In the genomic region with DNA sequence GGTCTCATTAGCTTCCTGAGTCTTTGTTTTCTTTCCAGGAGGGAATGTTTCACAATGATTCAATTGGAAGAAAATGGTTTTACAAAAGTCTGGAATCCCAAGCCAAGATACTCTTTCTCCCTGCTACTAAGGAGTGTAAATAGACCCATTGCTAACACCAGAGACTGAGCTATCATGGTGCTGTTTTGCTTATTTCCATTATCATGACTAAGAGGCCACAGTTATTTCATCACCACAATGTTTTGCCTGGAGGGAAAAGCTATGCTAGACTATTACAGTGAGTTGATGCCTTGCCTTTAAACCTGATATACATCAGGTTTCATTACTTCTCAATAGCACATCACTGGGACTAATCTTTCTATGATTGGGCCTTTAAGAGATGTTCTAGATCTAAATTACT, we compare ENCODE assay signal across 23 mouse cellular contexts.
"Had no signal": no experiment of that assay in that cellular context is flagged by ENCODE, and none has a peak within 500 bp of the region (broad histone marks: within the 10 kb centered on the region; RNA-seq: fewer than 3 reads in every experiment).

No protein-coding gene starts in this region.

- H3K4me3 ChIP-seq: heart, adult 2 months; heart, embryonic 13.5 days; heart, embryonic 15.5 days; hindbrain, embryonic 10.5 days; hindbrain, embryonic 12.5 days; intestine, embryonic 15.5 days; limb, embryonic 13.5 days; limb, embryonic 15.5 days; liver, embryonic 12.5 days had no signal

- H3K9me3 ChIP-seq: heart, embryonic 13.5 days; heart, embryonic 15.5 days; hindbrain, embryonic 10.5 days; hindbrain, embryonic 12.5 days; intestine, embryonic 15.5 days; limb, embryonic 13.5 days; limb, embryonic 15.5 days; liver, embryonic 12.5 days had no signal

- DNase-seq: gastrocnemius, postnatal 14 days; gastrocnemius, postnatal 36 days; heart, adult 11 months; heart, adult 2 months; heart, postnatal 14 days; heart, postnatal 4 days; kidney, adult 18-20 months; kidney, adult 8-10 months; kidney, postnatal 14 days; kidney, postnatal 36 days; layer of hippocampus, adult 9-11 months; layer of hippocampus, postnatal 36 days; left cerebral cortex, postnatal 4 days had no signal

- H3K27ac ChIP-seq: heart, adult 2 months; heart, embryonic 13.5 days; heart, embryonic 15.5 days; hindbrain, embryonic 10.5 days; hindbrain, embryonic 12.5 days; hindbrain, embryonic 14.5 days; intestine, embryonic 15.5 days; limb, embryonic 13.5 days; limb, embryonic 15.5 days; liver, embryonic 12.5 days; liver, embryonic 14.5 days had no signal

- H3K4me1 ChIP-seq: intestine, embryonic 15.5 days; limb, embryonic 13.5 days; limb, embryonic 15.5 days had no signal

- H3K27me3 ChIP-seq: heart, embryonic 13.5 days; heart, embryonic 15.5 days; hindbrain, embryonic 12.5 days; intestine, embryonic 15.5 days; limb, embryonic 13.5 days; limb, embryonic 15.5 days; liver, embryonic 12.5 days had no signal

- H3K36me3 ChIP-seq: hindbrain, embryonic 10.5 days; hindbrain, embryonic 12.5 days; intestine, embryonic 15.5 days; limb, embryonic 13.5 days; limb, embryonic 15.5 days; liver, embryonic 12.5 days had no signal
